Mouse (Mus musculus) adipose tissue, adult 10 weeks (tissue): ENCODE measurements around the gene Pkp1. TPM values are rescaled to one million over a fixed set of nuclear protein-coding genes. Genes with fewer than 3 reads are reported as not detected.

Source experiments
- polyA plus RNA-seq: library from polyadenylated mRNA; stranded (reverse); fragments of 350-450 nt; fragmentation: Illumina TruSeq; extraction: RNeasy Lipid Tissue Mini Kit (QIAGEN cat#74804); gene quantifications from one replicate; pipeline ENCODE4 v1.2.3, GENCODE M21; 2014; ENCODE audit warnings: low read depth, low replicate concordance

Pkp1 gene
- polyA plus RNA-seq, result 2.0 TPM

GRCm38 (mm10) chr1:135918644-135919407 is at the start of gene Pkp1:
TSS of gene Pkp1 (minus strand) at chr1:135919207.

GRCm38 (mm10) chr1:135835716-135836483 is 83.1 kb downstream of the Pkp1 start, which contains the start of gene Tnnt2:
TSS of gene Tnnt2 (plus strand) at chr1:135836354.

Other genes with a start within 250 kb of the Pkp1 start
- 215 TPM for gene Csrp1, start 199.1 kb downstream of the Pkp1 start, polyA plus RNA-seq
- 77.5 TPM for gene Phlda3, start 153.1 kb downstream of the Pkp1 start, polyA plus RNA-seq
- gene Tnni1, start 139.8 kb downstream of the Pkp1 start, polyA plus RNA-seq, result 0.31 TPM
- 27.6 TPM for gene Lad1, start 100.6 kb downstream of the Pkp1 start, polyA plus RNA-seq
- 29.7 TPM for gene Tnnt2, start 82.9 kb downstream of the Pkp1 start, polyA plus RNA-seq
- 0.73 TPM for gene Igfn1, start 87.1 kb upstream of the Pkp1 start, polyA plus RNA-seq
- gene Tmem9, start 88.9 kb upstream of the Pkp1 start, polyA plus RNA-seq, result 45.9 TPM
- not detected for gene Ascl5, start 131.6 kb upstream of the Pkp1 start, polyA plus RNA-seq
- gene Cacna1s, start 133.5 kb upstream of the Pkp1 start, polyA plus RNA-seq, result 0.46 TPM
- 2.0 TPM for gene Kif21b, start 212.2 kb upstream of the Pkp1 start, polyA plus RNA-seq